Mouse (Mus musculus) testis, postnatal 14 days (tissue): ENCODE measurements around the gene Dennd6a.

Experiments used
- DNase-seq: peaks from one replicate; pipeline ENCODE4 v3.0.0; 2021; ENCODE audit warnings: low spot score

Dennd6a gene

DNA sequence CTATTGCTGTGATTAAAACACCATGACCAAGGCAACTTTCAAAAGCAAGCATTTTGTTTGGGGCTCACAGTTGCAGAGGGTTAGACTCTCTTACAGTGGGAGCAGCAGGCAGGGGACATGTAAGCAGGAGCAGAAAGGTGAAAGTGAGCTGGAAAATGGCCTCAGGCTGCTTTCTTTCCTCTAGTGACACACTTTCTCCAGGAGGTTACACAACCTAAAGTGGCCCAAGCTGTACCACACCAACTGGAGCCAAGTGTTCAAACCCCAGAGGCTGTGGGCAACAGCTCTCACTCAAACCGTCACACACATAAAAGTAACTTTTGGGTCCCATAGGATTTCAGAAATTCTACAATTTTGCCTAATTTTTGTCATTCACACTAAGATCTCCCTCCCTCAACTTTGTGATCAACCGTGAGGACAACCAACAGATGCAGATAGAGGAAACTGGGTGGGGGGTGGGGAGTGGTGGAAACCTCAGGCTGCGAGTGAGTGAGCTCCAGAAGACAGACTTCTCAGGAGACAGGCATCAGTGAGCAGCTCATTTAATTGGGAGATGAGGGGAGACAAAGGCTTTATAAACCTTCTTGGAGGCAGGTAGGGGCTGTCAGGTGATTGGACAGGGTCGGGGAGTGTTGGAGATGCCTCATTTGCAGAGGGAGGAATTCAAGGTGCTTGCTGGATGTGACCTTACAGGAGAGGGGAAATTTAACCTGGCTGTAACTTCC lies 1.5 kb upstream of the Dennd6a start:
- DNase-seq = no peak

DNA sequence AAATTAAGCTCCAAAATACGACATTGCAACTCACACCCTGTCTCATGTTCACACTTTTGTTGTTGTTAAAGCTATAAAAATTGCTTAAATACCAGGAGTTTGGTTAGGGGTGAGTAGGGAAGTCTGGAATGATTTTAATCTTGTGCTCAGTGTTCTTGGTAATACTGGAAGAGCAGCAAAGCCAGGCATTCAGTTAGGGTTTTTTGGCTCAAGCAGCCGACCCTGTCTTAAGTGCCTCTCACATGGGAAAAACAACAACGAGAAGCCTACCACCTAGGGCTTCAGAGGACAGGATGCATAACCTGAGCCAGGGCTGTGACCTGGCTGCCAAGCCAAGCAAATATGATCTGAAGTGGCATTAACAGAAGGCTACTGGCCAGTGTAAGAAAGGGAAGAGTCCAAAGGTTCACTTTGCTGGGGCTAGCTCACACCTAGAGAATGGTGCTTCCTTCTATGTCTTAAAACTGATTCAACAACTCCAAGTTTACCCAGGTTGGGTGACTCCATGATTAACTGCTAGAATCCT lies 2.7 kb downstream of the Dennd6a start:
- no peak for DNase-seq

DNA sequence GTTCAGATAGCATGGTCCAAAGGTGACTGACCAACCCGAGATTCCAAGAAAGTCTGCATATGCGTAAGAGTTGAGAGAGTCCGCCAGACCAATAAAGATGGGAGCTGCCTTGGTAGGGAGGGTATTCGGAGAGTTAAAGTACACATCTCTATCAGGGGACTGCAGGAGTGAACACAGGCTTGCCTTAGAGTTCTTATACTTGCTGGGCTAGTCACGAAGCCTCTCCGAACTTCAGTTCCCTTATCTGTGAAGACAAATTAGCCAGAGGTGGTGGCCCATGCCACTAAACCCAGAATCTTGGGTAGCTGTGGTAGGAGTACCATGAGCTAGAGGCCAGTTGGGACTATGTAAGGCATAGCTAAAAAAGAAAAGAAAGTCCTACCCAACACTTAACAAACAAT lies 5.1 kb downstream of the Dennd6a start:
- DNase-seq = no peak

DNA sequence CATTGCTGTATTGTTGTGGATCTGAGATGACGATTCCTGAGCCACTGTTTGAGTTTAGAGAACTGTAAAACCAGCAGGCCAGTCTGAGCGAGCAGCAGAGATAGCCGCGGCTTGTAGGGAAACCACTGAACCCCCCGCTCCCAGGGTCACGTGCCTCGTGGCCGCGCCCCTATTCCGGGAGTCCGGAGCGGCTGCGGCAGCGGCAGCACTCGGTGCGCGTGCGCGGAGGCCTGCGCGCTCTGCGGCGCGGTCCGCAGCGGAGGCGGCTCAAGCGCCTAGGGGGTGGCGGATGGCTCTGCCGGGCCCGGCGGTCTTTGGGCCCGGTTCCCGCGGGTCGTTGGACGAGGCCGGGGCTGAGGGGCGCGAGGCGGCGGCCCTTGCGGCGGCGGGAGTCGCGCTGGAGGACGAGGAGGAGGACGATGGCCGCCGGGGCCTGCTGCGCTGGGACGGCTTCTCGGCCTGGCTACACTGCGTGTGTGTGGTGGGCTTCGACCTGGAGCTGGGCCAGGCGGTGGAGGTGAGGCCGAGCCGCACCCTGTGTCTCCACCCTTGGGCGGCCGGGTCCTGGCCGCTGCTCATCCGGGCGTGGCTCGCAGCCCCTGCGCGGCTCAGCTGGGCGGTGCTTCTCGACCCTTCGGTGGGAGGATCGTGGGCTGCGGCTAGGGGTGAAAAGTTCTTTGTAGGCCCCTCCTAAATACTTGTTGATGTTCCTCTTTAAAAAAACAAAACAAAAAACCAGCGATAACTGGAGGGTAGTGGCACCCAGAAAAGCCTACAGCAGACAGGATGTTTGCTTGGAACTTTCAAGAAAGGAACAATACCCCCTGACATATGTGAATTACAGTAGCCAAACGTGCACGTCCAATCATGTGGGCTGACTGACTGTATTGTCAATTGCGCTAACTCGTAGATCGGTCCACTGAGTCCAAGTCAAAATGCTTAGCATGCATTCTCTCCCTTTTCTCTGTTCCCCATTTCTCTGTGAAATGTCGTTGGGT lies 6.0 kb downstream of the Dennd6a start:
- peak; percentile 90 for DNase-seq

DNA sequence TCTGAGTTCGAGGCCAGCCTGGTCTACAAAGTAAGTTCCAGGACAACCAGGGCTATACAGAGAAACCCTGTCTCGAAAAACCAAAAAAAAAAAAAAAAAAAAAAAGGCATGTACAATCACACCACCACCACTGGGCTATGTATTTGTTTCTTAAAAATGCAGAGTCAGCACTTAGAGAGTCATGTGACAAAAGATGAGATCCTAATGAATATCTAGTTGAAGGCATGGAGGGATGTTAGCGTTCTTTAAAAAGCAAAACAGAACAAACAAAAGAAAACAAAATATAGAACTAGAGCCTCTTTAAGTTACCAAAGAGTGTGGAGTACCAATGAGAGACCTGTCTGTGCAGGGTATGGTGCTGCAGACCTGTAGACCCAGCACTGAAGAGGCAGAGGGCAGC lies 10.0 kb downstream of the Dennd6a start:
- DNase-seq = no peak

DNA sequence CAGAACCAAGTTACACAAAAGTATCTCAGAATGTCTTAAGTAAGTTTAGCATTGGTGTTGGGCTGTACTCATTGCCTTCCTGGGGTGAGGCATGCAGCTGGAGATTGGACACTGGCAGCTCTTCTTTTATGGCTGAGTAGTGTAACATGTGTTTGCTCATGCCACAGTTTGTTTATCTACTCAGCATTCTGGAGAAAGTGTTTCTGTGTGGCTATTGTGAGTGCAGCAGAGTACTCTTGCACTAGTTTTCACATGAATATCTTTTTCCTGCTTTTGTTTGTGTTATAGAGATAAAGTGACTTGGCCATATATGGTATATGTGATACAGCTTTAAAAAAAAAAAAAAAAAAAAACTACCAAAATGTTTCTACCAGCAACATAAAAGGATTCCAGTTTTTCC lies 13.5 kb downstream of the Dennd6a start:
- DNase-seq = no peak

DNA sequence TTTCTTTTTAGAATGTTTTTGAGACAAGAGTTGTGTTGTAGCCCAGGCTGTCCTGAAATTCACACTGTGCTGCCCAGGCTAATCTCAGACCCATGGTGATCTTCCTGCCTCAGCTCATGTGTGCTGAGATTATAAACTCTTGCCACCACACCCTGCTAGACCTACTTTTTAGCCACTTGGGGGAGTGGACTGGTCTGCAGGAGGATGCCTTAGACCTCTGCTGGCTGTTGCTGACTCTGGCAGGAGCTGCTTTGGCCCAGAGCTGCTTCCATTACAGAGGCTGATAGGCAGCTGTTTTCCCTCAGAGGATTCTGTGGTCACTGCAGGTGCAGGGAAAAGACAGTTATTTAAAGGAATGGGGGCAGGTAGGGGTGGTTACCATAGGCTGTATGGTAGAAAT lies 17.7 kb downstream of the Dennd6a start:
- DNase-seq = no peak

DNA sequence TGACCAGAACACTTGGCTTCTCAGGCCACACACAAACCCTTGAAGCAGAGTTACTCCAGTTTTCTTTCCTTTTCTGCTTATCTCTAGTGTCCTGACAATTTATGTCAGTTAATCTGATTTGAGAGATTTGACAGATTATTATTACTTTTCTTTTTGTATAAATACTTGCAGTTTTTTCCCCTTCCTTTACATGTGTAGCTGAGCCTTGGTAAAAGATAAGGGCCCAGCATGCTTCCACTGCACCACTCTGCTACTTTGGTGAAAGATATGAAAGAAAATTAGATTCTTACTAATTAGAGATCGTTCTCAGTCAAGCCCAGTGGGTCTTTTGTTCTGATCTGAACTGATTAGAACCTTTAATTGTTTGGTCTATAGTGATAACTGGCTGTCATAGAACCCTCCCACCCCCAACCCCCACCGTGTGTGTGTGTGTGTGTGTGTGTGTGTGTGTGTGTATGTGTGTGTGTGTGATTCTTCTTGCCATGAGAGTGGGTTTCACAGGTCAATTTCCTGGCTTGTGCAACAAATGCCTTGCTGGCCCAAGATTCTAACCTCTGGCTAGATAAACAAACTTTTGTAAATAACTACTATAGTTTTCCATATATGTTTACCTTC lies 19.7 kb downstream of the Dennd6a start:
- DNase-seq = no peak

DNA sequence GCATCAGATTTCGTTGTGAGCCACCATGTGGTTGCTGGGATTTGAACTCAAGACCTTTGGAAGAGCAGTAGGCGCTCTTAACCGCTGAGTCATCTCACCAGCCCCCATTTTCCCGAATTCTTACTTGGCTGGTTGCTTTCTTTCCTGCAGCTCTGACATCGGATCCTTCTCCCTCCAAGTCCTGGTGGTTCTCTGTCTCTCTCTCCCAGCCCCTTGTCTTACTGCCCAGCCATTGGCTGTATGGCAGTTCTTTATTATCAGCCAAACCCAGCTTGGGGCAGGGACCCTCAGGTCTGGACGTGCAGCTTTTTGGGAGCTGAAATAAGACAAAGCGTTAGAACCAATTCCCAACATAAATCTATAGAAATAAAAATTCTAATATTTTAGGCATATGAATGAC lies 21.5 kb downstream of the Dennd6a start:
- DNase-seq = no peak

DNA sequence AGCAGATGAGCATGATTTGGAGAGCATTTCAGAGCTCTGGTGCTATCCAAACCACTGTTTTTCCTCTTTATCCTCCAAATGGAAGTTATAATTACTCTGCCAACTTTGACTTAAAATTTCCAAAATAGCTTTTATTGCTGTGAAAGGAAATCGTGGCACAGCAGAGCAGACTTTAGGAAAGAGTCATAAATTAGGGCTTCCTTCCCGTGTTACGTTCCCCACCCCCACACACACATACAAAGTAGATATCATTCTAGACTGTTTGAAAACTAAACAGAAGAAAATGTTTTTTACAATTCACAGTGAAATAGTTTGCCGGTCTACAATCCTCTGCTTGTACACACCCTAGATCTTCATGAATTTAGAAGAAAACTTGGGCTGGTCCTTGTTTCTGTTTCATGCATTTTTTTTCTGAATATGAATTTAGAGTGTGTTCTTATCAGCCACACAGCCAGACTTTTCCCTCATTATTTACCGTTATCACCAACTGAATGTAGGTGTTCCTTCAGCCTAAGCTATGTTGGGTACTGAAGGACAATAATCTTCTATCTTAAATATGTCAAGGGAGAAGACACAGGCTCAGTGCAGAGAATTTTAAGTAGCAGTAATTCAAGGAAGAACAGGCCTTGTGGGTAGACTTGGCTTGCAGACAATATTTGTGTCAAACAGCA lies 22.2 kb downstream of the Dennd6a start:
- DNase-seq = no peak

DNA sequence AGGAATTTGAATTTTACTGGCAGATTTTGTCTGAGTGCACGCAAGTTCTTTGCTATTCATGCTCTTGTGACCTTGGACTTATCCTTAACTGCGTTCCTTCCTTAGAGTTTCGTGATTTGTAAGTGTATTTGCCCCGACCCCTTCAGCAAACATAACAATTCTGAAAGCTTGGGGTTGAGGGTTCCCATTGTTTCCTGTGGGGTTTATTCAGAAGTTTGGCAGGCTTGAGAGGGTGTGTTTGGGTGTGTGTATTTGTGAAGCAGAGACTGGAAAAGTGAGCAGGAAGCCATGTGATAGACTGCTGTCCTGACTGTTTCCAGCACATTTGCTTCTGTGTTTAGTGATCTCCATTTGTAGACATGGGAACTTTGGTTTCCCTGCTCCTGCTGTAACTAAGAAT lies 31.7 kb downstream of the Dennd6a start:
- no peak for DNase-seq

DNA sequence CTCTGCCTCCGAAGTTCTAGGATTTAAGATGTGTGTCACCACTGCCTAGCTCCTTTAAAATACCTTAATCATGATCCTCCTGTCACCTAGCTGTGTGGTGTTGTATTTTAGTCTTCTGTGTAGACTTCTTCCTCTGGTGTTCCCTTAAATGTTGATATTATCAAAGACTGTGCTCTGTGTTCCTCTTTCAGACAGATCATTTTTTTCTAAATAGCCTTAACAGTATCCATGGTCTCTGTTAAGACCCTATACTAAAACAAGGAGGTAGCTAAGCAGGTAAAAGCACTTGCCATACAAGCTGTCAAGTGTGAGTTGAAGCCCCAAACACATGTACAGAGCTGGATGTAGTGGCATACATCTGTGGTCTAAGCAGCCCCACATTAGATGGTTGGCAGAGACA lies 36.0 kb downstream of the Dennd6a start:
- no peak for DNase-seq

DNA sequence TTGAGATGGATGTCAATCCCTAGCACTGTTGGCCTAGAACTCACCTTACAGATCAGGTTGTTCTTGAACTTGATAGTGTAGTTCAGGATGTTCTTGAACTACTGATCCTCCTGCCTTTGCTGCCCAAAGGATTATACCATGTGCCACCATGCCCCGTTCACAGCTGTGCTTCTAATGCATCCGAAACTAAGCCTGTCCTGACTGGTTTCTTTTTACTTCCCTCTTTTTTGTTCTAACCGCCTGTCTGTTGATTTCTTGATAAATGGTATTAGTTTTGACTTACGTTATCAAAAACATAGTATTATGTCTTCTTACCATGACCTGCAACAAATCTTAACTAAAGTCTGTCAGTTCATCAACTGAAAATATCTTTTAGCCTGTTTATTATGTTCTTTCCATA lies 37.0 kb downstream of the Dennd6a start:
- DNase-seq = no peak

DNA sequence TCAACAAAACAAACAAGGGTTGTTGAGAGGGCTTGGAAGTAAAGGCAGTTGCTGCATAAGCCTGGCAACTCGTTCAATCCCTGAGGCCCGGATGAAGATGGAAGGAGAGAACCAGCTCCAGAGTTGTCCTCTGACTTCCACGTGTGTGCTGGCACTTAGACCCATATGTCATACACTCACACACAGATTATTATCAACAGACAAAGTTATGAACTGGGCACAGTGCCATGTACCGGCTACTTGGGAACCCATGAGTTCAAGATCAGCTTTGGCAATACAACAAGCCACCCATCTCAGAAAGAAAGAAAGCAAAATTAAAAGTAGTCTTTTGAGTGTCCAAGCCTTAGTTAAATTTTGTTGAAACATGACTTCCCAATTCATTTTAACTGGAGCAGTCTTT lies 51.6 kb downstream of the Dennd6a start:
- no peak for DNase-seq

DNA sequence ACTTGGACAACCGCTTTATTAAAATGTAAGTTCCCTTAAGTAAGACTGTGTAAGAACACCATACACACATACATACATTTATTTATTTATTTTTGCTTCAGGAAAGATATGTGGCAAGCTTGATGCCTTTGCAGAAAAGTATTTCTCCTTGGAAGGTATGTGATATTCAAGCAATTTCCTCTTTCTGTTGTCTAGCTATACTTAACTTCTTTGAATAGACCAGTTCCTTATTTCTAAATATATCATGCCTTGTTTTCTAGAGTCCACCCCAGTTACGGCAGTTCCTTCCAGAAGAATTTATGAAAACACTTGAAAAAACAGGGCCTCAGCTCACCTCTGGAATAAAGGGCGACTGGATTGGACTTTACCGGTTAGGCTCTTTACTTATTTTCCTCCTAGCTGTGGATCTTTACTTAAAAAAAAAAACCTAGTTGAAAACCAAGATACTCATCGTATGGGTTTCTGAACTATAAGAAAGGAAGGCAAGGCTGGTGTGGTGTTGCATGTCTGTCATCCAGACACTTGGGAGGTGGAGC lies 53.0 kb downstream of the Dennd6a start:
- DNase-seq = no peak

DNA sequence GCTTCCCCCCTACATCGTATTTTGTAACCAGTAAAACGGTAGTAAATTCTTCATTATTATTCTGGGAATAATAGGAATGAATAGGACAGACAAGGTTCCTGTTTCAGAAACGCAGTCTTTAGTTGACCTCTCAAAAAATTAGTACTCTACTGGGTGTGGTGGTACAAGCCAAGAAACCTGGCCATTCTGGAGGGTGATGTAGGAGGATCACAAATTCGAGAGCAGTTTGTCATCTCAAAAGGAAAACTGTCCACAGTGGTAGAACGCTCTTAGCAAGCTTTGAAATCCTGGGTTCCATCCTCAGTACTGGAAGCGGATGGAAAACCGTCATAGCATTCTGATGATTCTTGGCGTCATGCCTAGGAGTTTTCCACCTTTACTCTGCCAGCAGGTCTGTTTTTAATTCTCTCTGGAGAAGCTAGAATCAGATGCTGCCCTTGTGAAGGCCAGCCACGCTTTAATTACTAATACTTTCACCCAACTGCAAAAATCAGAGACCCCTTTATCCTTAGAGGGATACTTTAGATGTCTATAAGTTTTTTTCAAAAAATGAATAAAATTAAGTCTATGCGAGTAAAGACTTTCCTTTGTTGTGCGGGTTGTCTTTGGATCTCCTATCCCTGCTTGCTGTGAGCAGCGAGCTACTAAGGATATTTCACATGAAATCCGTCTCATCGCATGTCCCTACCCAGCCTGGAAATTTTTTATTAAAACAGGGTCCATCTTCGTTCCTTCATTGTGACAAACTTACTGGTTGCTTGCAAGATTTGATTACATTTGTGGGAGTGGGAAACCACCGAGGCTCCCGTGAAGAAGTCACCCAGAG lies 63.6 kb downstream of the Dennd6a start:
- DNase-seq = peak; percentile 41

DNA sequence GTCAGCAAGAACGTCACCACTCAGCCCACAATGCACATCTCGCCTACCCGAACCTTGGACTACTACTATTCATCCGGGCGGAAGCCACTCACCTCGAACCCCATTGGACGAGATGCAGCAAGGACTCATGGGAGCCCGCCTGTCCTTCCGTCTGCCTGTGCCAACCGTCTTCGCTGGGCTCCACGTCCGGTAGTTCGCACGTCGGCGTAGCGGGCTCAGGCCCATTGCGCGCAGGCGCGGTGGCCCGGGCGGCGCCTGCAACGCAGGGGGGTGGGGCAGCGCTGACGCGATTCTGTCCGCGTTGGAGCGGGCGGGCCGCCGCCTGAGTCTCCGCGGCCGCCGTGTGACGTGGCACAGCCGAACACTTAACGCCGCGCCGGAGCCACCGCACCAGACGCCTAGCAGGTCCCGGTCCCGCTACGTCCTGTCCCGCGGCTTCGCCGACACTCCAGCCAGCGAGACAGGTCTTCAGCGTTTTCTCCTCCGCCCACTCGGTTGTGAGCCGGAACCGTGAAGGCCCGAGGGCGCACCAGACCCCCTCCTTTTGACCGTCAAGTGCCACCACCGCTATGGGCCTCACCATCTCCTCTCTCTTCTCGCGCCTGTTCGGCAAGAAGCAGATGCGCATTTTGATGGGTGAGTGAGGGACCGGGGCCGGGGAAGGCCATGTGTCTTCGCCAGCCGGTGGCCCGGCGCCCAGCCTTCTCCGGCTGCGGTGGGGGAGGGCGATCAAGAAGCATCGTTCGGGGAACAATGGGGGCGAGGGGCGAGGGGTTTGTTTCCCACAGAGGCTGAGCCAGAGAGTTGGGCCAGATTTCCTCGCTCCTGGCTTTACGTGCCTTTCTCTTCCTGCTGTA lies 64.4 kb downstream of the Dennd6a start, which contains the start of gene Arf4:
Gene Arf4, plus strand, starts transcription at position 224 of the 857 bp plus-strand sequence.
- peak; percentile 98 for DNase-seq

DNA sequence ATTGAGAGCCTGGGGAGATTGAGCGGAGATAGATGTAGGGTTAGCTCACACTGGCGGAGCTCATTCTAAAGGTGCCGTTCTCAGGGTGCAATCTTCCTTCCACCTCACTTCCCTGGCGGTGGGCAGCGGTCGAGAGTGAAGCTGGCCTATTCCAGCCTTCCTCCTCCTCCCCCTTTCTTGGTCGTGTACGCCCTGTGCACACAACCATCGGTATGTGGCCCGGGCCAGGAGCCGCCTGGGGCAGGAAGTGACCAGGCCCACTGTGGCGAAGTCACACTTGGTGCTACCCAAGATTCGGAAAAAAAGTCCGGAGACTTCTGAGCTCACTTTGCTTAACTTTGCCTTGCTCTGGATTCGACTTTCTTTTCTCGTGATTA lies 65.0 kb downstream of the Dennd6a start:
- DNase-seq = peak; percentile 51

DNA sequence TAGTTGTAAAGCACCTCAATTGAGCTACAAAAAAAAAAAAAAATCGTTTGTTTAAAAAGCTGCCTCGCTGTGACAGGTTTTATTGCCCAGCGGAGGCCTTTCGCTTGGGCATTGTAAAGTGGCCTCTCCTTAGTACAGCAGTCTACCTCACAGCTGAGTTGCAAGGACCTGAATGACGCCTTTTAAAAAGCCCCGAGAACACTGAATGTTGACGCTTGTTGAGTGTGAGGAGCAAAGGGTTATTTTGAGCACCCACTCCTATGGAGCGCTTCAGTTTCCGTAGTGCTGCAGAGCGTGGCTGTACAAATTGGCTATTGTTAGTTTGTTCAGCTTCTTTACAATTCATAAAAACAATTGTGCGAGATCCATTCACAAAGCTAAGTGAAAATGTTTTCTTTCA lies 65.6 kb downstream of the Dennd6a start:
- DNase-seq = no peak

DNA sequence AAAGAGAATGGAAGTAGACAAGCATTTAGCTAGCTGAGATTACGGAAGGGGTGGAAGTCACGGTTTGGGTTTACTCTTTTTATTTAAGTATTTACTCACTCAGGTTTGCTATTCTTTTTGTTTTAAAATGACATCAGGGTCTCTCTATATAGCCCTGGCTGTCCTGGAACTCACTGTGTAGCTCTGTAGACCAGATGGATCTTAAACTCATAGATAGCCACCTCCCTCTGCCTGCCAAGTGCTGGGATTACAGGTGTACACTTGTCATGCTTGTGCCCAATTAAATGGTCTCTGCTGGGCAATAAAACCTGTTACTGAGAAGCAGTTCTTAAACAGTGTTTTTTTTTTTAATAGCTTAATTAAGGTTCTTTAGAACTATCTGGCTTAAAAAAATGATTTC lies 66.3 kb downstream of the Dennd6a start:
- no peak for DNase-seq
